Mouse (Mus musculus) brown adipose tissue, adult 24 weeks (tissue): ENCODE data around the gene Ckap2l. TPM values are rescaled to one million over a fixed set of nuclear protein-coding genes. Genes with fewer than 3 reads are reported as not detected.

Experiments used
- H3K27ac ChIP-seq: fragments of 200-500 bp; replicated peaks from 2 replicates; pipeline ENCODE4 v1.5.1; 2012; ENCODE audit warnings: low read depth, mild to moderate bottlenecking, low read length
- H3K4me1 ChIP-seq: fragments of 200-500 bp; 2 replicates; pipeline ENCODE4 v1.6.1; 2012; ENCODE audit warnings: low read length, mixed read lengths; ENCODE audit not compliant: control insufficient read depth, insufficient read depth, insufficient read length
- H3K4me3 ChIP-seq: fragments of 200-500 bp; 2 replicates; pipeline ENCODE4 v1.5.1; 2012; ENCODE audit warnings: low read depth, mild to moderate bottlenecking, low read length, moderate library complexity; ENCODE audit not compliant: insufficient read depth
- polyA plus RNA-seq: library from polyadenylated mRNA; stranded (reverse); fragments of >200 nt; gene quantifications from 2 replicates; pipeline ENCODE4 v1.2.4, GENCODE M21; 2012; ENCODE audit not compliant: missing spikeins, insufficient read depth, insufficient read length

Gene Ckap2l
- polyA plus RNA-seq, 1 experiment, result not detected

DNA sequence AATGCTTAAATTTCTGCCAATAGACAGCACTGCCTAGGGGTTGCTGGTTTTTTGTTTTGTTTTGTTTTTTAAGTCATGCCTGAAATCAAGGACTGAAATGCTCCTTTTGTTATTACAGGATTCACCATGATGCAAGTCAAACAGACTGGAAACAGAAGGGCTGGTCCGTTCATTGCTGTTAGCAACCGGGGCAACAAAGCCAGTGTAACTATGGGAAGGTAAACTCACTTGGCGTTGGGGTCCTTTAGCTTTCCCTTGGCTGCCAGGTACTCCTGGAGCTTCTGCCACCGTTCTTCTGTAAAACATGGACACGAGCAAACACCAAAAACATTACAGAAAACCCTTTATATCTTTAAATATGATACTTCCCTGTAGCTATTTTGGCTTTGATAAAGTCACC lies 926 bp downstream of the Ckap2l start:
- H3K4me1 ChIP-seq, result no peaks in the 10 kb centered on the region
- H3K27ac ChIP-seq, result no peak overlapping the region
- no peak overlapping the region for H3K4me3 ChIP-seq

DNA sequence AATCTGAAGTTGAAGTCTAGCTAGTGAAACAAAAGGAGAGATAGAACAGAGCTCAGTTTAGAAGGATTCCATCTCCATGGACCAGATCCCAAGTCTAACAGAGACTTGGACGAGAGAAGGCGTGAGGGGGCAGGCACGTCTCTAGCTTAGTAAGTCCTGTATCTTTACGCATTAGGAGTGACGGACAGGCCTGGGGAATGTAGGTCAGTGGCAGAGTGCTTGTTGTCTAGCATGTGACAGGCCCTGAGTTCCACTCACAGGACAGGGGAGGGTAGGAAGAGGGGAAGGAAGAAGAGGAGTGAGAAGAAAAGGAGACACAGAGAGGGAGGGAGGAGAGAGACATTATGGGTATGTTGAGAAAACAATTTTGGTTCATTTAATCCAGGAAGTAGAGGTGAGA lies 1.9 kb downstream of the Ckap2l start:
- Histone ChIP-seq H3K27ac (no peak overlapping the region), H3K4me3 (no peak overlapping the region), H3K4me1 (no peaks in the 10 kb centered on the region)

DNA sequence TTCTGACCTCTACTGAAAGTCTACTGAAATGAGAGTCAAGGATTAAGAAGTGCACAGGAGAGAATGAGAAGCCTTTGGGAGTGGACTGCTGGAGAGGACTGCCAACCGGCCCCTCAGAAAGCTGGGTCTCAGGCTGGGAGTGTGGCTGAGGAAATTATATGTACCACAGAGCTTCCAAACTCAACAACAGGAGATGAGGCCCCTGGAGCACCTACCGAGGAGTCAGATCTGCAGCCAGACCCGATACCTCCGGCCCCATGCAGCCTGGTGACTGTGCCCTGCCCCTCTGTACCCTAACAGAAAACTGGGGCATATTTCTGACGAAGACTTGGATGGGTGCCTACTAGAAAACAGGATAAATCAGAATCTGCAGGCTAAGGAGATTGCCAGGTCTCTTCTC lies 23.2 kb downstream of the Ckap2l start:
- Histone ChIP-seq H3K4me3 (no peak overlapping the region), H3K27ac (no peak overlapping the region)

DNA sequence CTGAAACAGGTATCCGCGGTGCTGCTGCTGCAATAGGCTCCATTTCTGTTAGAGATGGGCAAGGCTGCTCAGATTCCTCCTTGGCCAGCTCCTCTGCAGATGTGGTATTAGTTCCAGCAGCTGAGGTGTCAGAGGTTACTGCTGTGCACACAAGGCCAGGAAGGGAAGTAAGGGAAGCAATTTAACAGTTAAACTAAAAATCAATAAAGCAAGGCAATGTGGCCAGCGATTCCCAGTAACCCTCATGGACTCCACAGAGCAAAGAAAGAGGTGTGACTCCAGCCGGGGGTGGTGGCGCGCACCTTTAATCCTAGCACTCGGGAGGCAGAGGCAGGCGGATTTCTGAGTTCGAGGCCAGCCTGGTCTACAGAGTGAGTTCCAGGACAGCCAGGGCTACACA lies 26.4 kb downstream of the Ckap2l start:
- H3K4me3 ChIP-seq, result no peak overlapping the region
- no peak overlapping the region for H3K27ac ChIP-seq
- no peaks in the 10 kb centered on the region for H3K4me1 ChIP-seq

More for the DNA sequence above, 23.2 kb downstream of the Ckap2l start:
- H3K4me1 ChIP-seq, result no peaks in the 10 kb centered on the region

DNA sequence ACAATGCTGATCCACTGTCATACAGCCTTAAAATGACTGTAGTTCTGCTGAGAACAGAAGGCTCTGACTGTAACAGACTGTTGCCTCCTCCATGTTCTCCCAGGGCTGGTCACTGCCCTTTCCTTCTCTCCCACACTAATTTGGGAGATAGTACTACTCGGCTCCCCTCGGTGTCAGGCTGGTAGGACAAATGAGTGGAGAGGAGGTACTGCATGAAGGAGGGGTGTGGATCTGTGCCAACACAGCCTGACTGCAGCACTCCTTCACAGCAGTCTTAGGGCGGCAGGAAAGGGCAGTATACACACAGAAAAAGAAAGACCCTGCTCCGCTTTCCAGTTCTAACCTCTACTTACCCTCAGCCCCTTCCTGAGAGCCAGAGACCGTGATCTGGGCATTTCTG lies 27.0 kb downstream of the Ckap2l start:
- H3K4me1 ChIP-seq, result no peaks in the 10 kb centered on the region

DNA sequence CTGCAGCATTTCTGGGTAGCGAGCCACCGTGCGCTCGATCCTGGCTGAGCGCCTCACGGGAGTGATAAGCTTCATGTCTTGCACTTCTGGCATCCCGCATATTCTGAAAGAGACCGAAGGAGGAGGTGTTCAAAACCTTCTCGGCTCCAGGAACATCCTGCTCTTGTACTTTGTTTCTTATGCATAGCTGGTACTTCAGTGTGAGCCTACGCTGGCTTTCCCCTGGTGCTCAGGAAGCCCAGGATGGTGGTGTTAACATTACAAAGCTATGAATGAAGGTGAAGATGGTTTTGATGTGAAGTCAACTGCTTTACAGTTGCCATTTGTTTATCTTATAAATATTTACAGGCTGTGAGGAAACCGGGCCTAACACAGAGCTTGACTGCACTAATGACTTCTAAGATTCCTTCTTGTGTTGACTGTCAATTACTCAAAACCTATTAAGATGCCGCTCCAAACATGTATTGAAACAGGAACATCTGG lies 27.8 kb downstream of the Ckap2l start:
- H3K4me1 ChIP-seq, result no peaks in the 10 kb centered on the region
- no peak overlapping the region for H3K4me3 ChIP-seq
- no peak overlapping the region for H3K27ac ChIP-seq

More for the DNA sequence above, 27.0 kb downstream of the Ckap2l start:
- H3K27ac ChIP-seq, result no peak overlapping the region
- H3K4me3 ChIP-seq, result no peak overlapping the region

DNA sequence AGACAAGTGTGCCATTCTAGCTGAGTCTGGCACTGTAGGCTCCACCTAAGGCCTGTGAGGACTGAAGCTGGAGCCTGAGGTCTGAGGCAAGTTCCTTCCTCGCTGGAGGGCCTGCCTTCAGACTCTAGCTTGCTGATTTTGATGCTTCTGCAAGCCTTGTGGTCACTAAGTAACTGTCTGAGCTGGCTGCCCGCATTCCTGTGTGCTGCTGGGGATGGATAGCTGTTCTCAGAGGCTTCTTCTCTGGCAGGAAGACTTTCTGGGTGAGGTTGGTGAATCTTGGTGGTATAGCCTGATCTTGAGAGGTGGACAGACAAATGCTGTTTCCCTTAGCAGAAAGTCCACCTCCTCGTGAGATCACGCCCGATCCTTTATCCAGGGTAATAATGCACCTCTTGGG lies 29.3 kb downstream of the Ckap2l start:
- Histone ChIP-seq H3K4me3 (no peak overlapping the region), H3K27ac (no peak overlapping the region), H3K4me1 (no peaks in the 10 kb centered on the region)

DNA sequence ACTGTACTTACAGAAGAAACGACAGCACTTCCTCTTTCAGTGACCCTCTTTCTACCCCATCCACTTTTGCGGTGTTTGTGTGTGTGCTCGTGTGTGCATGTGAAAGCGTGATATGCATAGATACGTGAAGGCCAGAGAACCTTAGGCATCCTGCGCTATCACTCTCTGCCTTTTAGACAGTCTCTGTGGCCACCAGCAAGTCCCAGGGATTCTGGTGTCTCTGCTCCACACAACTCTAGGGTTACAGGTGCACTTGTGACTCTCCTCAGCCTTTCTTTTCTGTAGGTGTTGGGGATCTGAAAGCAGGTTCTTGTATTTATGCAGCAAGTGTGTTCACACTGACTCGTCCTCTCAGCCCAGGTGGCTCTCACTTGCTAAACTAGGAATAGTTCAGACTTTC lies 31.7 kb downstream of the Ckap2l start:
- Histone ChIP-seq H3K4me1 (no peaks in the 10 kb centered on the region), H3K4me3 (no peak overlapping the region), H3K27ac (no peak overlapping the region)

DNA sequence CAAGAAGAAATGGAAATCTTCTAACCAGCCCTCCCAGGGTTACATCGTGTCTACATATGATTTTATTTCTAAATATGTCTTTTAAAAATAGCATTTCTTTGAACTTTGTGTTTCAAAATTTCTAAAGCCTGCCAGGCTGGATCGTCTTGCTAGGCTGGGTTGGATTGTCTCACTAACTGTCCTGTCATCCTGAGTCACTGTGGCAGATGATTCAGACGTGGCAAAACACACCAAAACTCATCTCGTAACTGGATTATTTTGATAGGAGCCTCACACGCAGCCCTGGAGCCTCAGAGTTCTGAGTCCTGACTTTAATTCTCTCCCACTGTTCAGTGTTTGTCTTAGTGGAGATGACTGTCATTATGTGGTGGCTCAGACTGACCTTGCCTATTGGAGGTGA lies 33.9 kb downstream of the Ckap2l start:
- Histone ChIP-seq H3K27ac (no peak overlapping the region), H3K4me3 (no peak overlapping the region), H3K4me1 (no peaks in the 10 kb centered on the region)

DNA sequence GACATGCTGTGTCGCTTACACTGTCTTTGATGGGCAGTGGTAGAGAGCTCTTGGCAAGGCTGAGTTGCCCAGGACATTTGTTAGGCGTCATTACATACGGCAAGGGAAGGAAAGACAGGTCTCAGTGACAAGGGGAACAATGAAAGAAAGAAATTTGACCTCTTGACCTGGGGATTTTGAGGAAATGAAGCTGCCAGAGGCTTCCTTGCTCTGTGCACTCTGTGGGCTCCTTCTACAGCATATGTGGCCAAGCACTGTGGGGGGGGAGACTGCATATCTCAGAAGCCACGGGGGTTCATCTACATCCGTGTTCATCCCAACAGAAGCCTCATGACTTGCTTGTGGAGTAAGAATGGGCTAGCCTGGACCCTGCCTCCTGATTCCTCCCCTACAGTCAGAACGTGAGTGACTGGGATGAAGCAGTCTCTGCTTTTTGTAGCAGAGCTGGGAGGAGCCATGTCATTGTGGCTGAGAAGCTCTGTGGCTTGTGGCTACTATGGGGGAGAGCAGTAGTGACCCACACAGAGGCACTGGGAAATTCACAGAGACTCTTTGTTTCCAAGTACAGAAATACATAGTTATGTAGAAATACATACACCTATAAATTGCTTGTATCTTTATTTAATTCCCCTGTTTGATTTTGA lies 35.7 kb downstream of the Ckap2l start:
- Histone ChIP-seq H3K4me1 (no peaks in the 10 kb centered on the region), H3K27ac (no peak overlapping the region)

DNA sequence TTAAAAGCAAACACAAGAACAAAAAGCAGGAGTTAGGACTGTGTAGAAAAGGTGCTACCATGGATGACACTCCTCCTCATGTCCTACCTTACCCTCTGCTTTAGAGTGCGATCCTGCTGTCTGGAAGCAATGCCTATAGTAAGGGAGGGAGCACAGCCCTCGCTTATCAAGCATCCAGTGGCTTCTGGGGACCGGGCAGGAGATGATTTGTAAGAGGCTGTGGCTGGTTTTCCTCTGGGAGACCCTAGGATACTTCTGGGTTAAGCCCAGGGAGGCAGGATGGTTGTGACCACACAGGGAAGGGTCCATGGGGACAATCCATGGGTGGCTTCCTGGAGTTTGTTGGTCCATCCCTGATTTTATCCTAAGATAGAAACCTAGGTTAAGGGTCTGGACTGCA lies 36.4 kb downstream of the Ckap2l start:
- Histone ChIP-seq H3K4me3 (no peak overlapping the region), H3K27ac (no peak overlapping the region), H3K4me1 (no peaks in the 10 kb centered on the region)

More for the DNA sequence above, 35.7 kb downstream of the Ckap2l start:
- no peak overlapping the region for H3K4me3 ChIP-seq

DNA sequence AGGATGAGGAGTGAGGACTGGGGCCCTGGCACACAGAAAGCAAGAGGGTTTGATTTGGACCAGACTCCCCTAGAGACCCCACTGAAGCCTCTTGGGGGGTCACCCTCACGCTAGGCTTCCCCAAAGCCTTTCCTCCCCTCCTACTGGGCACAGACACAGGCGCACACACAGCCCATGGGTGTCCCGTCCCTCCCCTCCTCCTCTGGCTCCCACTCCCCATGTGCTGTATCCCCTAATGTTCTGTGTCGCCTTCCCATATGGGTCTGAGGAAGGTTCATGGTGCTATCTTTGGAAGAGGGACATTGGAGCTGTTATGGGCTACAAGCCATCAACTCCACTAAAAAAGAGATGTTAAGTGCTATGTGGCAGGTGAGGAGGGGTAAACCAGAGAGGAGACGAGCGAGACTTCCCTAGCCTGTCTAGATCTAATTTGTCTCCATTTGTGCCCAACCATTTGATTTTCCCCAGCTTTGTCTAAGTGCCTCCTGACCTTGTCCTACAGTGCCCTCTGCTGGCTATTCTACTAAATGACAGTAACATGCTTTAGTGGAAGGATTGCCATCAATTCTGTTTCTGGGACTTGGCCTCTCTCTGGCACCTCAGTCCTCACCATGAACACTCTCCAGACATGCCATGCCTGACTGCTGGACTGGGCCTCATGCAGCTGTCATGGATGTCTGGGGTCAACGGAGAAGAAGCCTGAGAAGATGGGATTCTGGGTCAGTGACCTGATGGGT lies 38.4 kb downstream of the Ckap2l start:
- Histone ChIP-seq H3K4me3 (no peak overlapping the region), H3K27ac (no peak overlapping the region), H3K4me1 (no peaks in the 10 kb centered on the region)

DNA sequence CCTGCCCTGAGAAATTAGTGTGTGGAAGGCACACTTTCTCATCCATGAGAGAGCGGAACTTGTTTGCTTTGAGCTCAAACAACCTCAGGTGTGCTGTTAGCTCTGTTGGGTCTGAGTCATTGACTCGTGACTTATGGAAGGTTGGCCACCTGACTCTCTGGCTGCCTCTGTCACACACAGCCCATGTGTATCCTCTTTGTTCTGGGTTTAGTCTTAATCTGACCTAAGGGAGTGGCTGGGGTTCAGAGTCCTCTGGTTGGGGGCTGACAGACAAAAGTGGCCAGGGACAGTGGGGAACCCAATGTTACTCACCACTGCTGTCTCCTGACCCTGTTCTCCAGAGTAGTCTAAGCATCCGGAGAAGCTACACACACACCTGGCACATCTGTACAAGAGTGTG lies 39.0 kb downstream of the Ckap2l start:
- H3K27ac ChIP-seq, result no peak overlapping the region
- H3K4me3 ChIP-seq, result no peak overlapping the region
- H3K4me1 ChIP-seq, result no peaks in the 10 kb centered on the region

DNA sequence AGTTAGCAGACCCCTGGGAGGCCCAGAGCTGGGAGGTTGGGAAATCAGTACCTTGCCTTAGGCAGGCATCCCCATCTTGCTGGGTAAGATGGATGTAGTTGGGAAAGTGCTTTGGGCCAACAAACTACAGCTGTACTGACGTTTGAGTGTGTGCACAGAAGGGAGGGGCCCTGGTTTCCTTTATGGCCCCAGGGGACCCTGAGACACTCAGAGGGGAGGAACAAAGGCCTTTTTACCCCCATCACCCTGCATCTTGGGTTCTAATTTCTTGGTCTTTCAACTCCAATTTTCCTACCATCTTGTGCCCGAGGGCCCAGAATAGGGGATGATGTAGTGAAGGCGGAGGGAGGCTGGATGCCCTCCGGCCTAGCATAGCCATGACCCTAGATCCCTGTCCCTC lies 41.0 kb downstream of the Ckap2l start:
- no peaks in the 10 kb centered on the region for H3K4me1 ChIP-seq
- no peak overlapping the region for H3K27ac ChIP-seq
- no peak overlapping the region for H3K4me3 ChIP-seq

DNA sequence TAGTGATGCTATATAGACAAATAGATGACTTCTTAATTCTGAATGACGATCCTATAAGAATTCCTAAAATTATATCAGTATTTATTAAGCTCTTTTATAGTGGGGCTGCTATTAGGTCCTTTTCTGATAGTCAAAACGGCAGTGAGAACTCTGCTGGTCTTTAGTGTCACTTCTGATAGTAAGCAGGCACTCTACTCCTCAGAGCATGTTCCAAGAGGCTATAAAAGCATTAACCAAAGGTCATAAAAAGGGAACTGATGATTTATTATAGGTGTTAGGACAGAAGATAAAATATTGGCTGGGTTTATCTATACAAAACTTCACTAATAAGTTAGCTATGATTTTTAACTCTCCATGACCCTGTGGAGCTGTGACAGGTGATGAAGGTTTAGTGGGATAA lies 42.9 kb downstream of the Ckap2l start:
- Histone ChIP-seq H3K4me1 (no peaks in the 10 kb centered on the region), H3K27ac (no peak overlapping the region), H3K4me3 (no peak overlapping the region)

DNA sequence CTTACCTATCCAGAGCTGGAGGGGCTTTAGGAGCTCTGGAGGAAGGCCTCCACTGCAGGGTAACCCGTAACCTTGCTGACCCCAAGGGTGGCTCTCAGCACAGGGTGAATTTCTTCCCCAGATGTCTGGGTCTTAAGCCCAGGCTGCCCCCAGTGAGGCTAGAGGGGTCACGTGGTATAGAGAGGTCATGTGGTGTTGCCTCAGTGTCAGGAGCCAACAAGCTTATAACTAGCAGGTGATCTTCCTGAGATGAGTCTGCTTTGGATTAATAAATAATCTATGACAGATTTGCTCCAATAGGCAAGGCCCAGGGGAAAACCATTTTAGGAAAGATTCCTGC lies 43.4 kb downstream of the Ckap2l start:
- H3K4me3 ChIP-seq, result no peak overlapping the region
- no peak overlapping the region for H3K27ac ChIP-seq

More for the DNA sequence above, 43.4 kb downstream of the Ckap2l start:
- H3K4me1 ChIP-seq, result no peaks in the 10 kb centered on the region
